Mouse (Mus musculus): ENCODE measurements around the gene Sct. TPM values are rescaled to one million over a fixed set of nuclear protein-coding genes. Genes with fewer than 3 reads are reported as not detected.

The Sct gene
- 0.67 and 0.82 TPM in 2 replicates for polyA plus RNA-seq (2021; fragmentation: Nextera tagmentation)
- long read RNA-seq, experiment 1: 0 reads
- long read RNA-seq, experiment 2: 0 reads

DNA sequence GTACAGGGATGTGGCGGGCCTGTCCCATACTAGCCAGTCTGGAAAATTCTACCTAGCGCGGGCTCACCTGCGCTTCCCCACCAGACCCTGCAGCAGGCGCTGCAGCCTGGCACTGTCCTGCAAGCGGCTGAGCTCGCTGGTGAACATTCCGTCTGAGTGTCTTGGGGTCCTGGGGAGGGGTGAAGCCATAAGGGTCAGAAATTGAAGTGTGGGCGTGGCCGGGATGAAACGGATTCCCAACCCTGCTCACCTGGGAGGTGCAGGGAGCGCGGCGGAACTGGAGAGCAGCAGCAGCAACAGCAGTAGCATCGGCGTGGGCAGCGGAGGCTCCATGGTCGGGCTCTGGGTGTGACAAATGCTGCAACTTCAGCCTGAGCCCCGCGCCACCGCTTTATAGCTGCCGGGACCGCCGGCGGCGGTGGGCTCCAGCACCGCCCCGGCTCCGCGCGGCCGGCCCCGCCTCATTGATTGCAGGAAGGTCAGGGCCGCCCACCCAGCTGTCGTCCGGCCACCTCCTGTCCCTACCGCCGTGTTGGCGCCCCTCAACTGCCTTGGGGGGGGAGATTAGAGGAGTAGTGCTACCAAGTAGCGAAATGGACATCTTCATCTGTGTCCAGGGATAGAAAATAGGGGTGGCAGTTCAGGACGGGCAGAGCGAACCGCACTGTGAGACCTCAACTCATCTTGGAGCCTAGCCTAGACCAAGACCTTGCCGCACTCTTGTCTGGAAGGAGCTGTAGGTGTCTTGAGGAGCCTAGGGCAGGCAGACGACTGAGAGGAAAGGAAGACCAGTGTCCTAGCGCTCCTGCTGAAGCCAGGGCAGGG lies at the start of gene Sct:
Sct (minus strand) TSS at position 368 of the 825 bp plus-strand sequence.

DNA sequence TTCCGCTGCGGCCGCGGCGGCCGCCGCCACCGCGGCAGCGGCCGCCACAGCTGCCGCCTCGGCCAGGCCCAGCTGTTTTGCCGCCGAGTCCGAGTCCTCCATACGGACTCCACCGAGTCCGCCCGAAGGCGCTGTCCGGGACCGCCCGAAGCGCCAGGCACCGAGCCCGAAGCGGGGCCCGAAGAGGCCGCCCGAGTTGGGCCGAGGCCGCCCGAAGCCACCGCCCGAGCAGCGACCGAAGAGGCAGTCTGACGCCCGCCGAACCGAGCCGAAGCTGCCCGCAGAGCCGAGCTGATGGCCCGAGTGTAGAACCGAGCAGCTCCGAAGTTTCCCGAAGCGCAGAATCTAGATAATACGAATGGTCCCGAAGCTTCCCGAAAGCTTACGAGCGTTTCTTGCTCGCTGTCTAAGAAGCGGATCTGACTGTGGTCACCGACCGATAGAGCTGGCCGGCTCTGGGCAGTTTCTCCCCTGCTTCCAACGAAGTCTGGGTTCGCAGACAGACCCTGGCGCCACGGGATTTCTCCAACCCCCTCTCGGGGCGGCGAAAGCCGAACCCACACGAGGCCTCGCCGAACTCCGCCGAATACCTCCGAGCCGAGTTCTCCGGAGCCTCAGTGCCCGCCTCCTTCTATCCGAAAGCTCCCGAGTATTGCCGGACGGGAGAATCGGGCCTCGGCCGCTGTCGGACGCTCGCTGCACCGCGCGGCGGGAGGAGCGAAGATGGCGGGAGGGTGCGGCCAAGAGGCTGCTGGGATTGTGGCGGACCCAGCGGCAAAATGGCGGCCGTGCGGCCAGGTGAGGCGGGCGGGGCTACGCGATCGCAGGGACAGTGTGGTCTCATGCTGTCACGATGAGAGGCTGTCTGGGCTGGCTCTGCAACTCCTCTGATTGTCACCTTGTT lies 48.8 kb upstream of the Sct start, which contains the start of the genes Deaf1 and Tmem80:
Deaf1 (minus strand) TSS at position 222 of the 904 bp plus-strand sequence.
Tmem80 (plus strand) TSS at position 271 of the 904 bp plus-strand sequence.

DNA sequence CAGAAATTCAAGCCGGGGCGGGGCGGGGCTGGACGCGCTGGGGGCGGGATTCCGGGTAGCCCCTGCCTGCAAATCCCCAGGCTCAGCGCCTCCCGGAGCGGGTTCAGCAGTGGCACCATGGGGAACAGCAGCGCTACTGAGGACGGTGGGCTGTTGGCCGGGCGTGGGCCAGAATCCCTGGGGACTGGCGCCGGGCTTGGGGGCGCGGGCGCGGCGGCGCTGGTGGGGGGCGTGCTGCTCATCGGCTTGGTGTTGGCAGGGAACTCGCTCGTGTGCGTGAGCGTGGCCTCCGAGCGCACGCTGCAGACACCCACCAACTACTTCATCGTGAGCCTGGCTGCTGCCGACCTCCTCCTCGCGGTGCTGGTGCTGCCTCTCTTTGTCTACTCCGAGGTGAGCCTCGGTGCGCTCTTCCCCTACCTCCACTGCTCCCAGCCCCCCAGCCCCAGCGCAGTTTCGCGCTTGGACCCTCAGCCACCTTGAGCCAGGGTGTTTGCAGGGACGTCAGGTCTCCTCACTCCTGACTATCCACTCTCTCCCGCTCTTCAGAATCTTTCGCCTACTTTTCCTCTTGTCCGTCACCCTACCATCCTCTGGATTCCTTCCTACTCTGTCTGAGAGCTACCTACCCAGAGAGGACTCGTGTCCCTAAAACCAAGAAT lies 13.1 kb upstream of the Sct start, which contains the start of gene Drd4:
Drd4 (plus strand) TSS at position 86 of the 662 bp plus-strand sequence.

DNA sequence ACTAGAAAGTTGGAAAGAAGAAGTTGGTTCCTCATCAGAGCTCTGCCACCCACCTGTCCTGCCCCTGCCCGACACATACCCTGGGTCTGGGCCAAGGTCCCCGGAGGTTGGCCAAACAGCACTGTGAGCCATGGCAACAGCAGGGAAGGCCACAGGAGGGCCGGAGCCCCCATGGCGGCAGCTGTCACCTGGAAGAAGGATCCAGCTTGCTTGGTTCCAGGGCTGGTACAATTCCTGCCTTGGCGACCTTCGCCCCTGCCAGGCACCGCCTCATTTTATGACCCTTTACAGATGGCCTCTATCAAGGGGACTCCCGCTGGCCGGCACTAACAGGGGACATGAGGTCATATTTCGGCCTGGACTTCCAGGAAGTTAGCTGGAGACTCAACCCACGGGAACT lies 2.4 kb downstream of the Sct start, which contains the start of gene Cdhr5:
Cdhr5 (minus strand) TSS at position 241 of the 400 bp plus-strand sequence.

DNA sequence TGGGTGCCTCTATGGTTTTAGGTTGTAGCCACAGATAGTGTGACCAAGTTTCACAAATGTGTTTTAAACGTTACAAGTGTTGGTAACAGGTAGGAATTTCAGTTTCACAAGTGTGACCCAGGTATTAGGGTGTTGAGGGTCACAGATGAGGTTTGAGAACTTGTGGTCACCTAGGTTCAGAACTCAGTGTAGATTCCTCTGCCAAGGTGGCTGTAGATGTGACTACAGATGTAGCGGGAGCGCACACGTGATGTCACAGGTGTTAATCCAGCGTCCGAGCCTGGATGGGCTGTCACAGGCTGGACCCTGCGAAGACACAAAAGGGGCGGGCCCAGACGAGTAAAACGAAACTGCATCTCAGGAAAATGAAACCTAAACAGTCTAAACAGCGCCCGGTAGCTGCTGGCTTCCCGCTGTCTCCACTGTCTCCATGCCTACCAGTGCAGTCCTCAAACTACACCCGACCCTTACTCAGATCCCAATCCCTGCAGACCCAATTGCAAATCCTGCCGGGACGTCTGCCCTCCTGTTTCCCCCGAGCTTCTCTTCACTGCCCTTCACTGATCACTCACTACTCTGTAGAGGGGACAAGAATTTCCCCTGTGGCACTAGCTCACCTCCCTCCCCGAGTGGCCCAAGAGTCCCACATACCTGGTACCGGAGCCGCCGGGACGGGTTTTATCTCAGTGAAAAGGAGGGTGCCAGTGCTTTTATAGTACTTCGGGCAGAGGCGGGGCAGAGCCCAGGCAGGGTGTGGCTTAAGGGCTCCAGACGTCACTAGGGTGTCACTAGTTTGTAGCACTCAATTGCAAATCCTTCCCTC lies 13.0 kb downstream of the Sct start, which contains the start of gene Irf7:
Irf7 (minus strand) TSS at position 743 of the 823 bp plus-strand sequence.

Other genes with a start within 250 kb of the Sct start
- 16.5 and 19.8 TPM in 2 replicates for gene B4galnt4, start 218.0 kb downstream of the Sct start, polyA plus RNA-seq (2021; fragmentation: Nextera tagmentation)
- 0.25 and 0.46 TPM in 2 replicates for gene Pkp3, start 200.9 kb downstream of the Sct start, polyA plus RNA-seq (2021; fragmentation: Nextera tagmentation)
- gene Sigirr, start 178.6 kb downstream of the Sct start, polyA plus RNA-seq (2021; fragmentation: Nextera tagmentation): 1.5 and 1.6 TPM in 2 replicates
- 0.04 TPM in 1 of 2 replicates, not detected in the other for gene Ano9, start 161.3 kb downstream of the Sct start, polyA plus RNA-seq (2021; fragmentation: Nextera tagmentation)
- gene Ptdss2, start 156.8 kb downstream of the Sct start, polyA plus RNA-seq (2021; fragmentation: Nextera tagmentation): 38.2 and 41.7 TPM in 2 replicates
- gene Rnh1, start 106.3 kb downstream of the Sct start, polyA plus RNA-seq (2021; fragmentation: Nextera tagmentation): 64.0 and 68.9 TPM in 2 replicates
- 44.0 and 48.3 TPM in 2 replicates for gene Hras, start 85.1 kb downstream of the Sct start, polyA plus RNA-seq (2021; fragmentation: Nextera tagmentation)
- gene Lrrc56, start 85.0 kb downstream of the Sct start, polyA plus RNA-seq (2021; fragmentation: Nextera tagmentation): 3.0 and 3.7 TPM in 2 replicates
- 0.19 TPM in 1 of 2 replicates, not detected in the other for gene Lmntd2, start 65.1 kb downstream of the Sct start, polyA plus RNA-seq (2021; fragmentation: Nextera tagmentation)
- 2.4 and 2.5 TPM in 2 replicates for gene Rassf7, start 63.3 kb downstream of the Sct start, polyA plus RNA-seq (2021; fragmentation: Nextera tagmentation)
- gene Phrf1, start 50.3 kb downstream of the Sct start, polyA plus RNA-seq (2021; fragmentation: Nextera tagmentation): 21.3 and 23.3 TPM in 2 replicates
- gene Irf7, start 12.7 kb downstream of the Sct start, polyA plus RNA-seq (2021; fragmentation: Nextera tagmentation): 2.7 TPM in 2 replicates
- gene Cdhr5, start 2.3 kb downstream of the Sct start, polyA plus RNA-seq (2021; fragmentation: Nextera tagmentation): 0.06 TPM in 1 of 2 replicates, not detected in the other
- 0.09 and 0.15 TPM in 2 replicates for gene Drd4, start 12.9 kb upstream of the Sct start, polyA plus RNA-seq (2021; fragmentation: Nextera tagmentation)
- 65.4 and 72.8 TPM in 2 replicates for gene Deaf1, start 48.6 kb upstream of the Sct start, polyA plus RNA-seq (2021; fragmentation: Nextera tagmentation)
- 32.9 and 33.3 TPM in 2 replicates for gene Tmem80, start 48.6 kb upstream of the Sct start, polyA plus RNA-seq (2021; fragmentation: Nextera tagmentation)
- gene Eps8l2, start 59.7 kb upstream of the Sct start, polyA plus RNA-seq (2021; fragmentation: Nextera tagmentation): 2.8 and 5.0 TPM in 2 replicates
- gene Taldo1, start 113.1 kb upstream of the Sct start, polyA plus RNA-seq (2021; fragmentation: Nextera tagmentation): 301 and 321 TPM in 2 replicates
- 46.9 and 50.3 TPM in 2 replicates for gene Gatd1, start 135.0 kb upstream of the Sct start, polyA plus RNA-seq (2021; fragmentation: Nextera tagmentation)
- 138 and 162 TPM in 2 replicates for gene Cend1, start 150.4 kb upstream of the Sct start, polyA plus RNA-seq (2021; fragmentation: Nextera tagmentation)
- gene Slc25a22, start 158.8 kb upstream of the Sct start, polyA plus RNA-seq (2021; fragmentation: Nextera tagmentation): 111 and 136 TPM in 2 replicates
- gene Pidd1, start 164.9 kb upstream of the Sct start, polyA plus RNA-seq (2021; fragmentation: Nextera tagmentation): 0.33 and 0.48 TPM in 2 replicates
- gene Rplp2, start 168.2 kb upstream of the Sct start, polyA plus RNA-seq (2021; fragmentation: Nextera tagmentation): 2,193 and 2,396 TPM in 2 replicates
- gene Pnpla2, start 176.1 kb upstream of the Sct start, polyA plus RNA-seq (2021; fragmentation: Nextera tagmentation): 14.8 and 16.6 TPM in 2 replicates
- gene Cracr2b, start 182.0 kb upstream of the Sct start, polyA plus RNA-seq (2021; fragmentation: Nextera tagmentation): 2.9 and 4.7 TPM in 2 replicates
- 34.7 and 46.2 TPM in 2 replicates for gene Cd151, start 188.3 kb upstream of the Sct start, polyA plus RNA-seq (2021; fragmentation: Nextera tagmentation)
- 91.9 and 96.6 TPM in 2 replicates for gene Polr2l, start 196.0 kb upstream of the Sct start, polyA plus RNA-seq (2021; fragmentation: Nextera tagmentation)
- 27.1 and 34.9 TPM in 2 replicates for gene Tspan4, start 196.1 kb upstream of the Sct start, polyA plus RNA-seq (2021; fragmentation: Nextera tagmentation)